Mouse (Mus musculus) liver, embryonic 18 days (tissue): ENCODE data around the gene Gm10487. TPM values are rescaled to one million over a fixed set of nuclear protein-coding genes. Genes with fewer than 3 reads are reported as not detected.

Experiments
- polyA plus RNA-seq: library from polyadenylated mRNA; depleted of rRNA; stranded (reverse); fragments of >200 nt; gene quantifications from 2 replicates; pipeline ENCODE4 v1.2.3, GENCODE M21; 2012; rRNA removed

Gene Gm10487
- polyA plus RNA-seq: not detected in 2 replicates

GRCm38 (mm10) chrX:30843369-30843768 lies at the start of gene Gm10487:
TSS of gene Gm10487 (minus strand) at chrX:30843469.

